Mouse (Mus musculus) heart, embryonic 14.5 days (tissue): ENCODE results near the gene Catsper2. TPM values are rescaled to one million over a fixed set of nuclear protein-coding genes. Genes with fewer than 3 reads are reported as not detected.
A peak's percentile ranks its signal among the peaks of the same experiment; 100 is the strongest.
"Not testable (repeated sequence)": the region's sequence is repeated elsewhere in the genome, so short reads cannot be mapped to it uniquely, and the experiment has no call there.

ENCODE experiments used
- ATAC-seq: fragments of 200-750 bp; cut with Nextera tagmentation; 2 replicates; pipeline ENCODE4 v1.8.0; 2017; ENCODE audit warnings: low read depth, moderate TSS enrichment; ENCODE audit not compliant: insufficient number of reproducible peaks, insufficient read depth, low FRiP score
- H3K27ac ChIP-seq, 2 experiments: fragments of 200-500 bp in 1 of 2; fragments of 300-500 bp in 1 of 2; sonication (generic) in 1 of 2; replicated peaks in 1 of 2; 2 replicates each; pipeline ENCODE4 v1.5.1; 2012 to 2014; ENCODE audit warnings: low read depth in 2 of 2, low read length in 2 of 2, control low read depth in 1 of 2, mild to moderate bottlenecking in 1 of 2, mixed read lengths in 1 of 2; ENCODE audit not compliant: control insufficient read depth in 1 of 2, insufficient read depth in 1 of 2
- H3K27me3 ChIP-seq: fragments of 300-500 bp; sonication (generic); 2 replicates; pipeline ENCODE4 v1.6.1; 2014; ENCODE audit warnings: mild to moderate bottlenecking, low read length, control low read depth; ENCODE audit not compliant: control insufficient read depth, insufficient read depth
- H3K36me3 ChIP-seq: fragments of 300-500 bp; sonication (generic); 2 replicates; pipeline ENCODE4 v1.6.1; 2014; ENCODE audit warnings: mild to moderate bottlenecking, control low read depth, low read length, mixed read lengths; ENCODE audit not compliant: control insufficient read depth, insufficient read depth
- H3K4me1 ChIP-seq, 2 experiments: fragments of 200-500 bp in 1 of 2; fragments of 300-500 bp in 1 of 2; sonication (generic) in 1 of 2; 2 replicates each; pipeline ENCODE4 v1.6.1; 2012 to 2014; ENCODE audit warnings: low read length in 2 of 2, control low read depth in 1 of 2, mixed read lengths in 1 of 2; ENCODE audit not compliant: control insufficient read depth in 2 of 2, insufficient read depth in 2 of 2
- H3K4me2 ChIP-seq: fragments of 300-500 bp; sonication (generic); 2 replicates; pipeline ENCODE4 v1.6.1; 2014; ENCODE audit warnings: mild to moderate bottlenecking, low read length
- H3K4me3 ChIP-seq, 2 experiments: fragments of 200-500 bp in 1 of 2; fragments of 300-500 bp in 1 of 2; sonication (generic) in 1 of 2; 2 replicates each; pipeline ENCODE4 v1.5.1; 2012 to 2014; ENCODE audit warnings: low read length in 2 of 2, mild to moderate bottlenecking in 2 of 2, control low read depth in 1 of 2, low read depth in 1 of 2, moderate library complexity in 1 of 2; ENCODE audit not compliant: control insufficient read depth in 1 of 2, insufficient read depth in 1 of 2
- H3K9ac ChIP-seq: fragments of 300-500 bp; sonication (generic); 2 replicates; pipeline ENCODE4 v1.6.1; 2014; ENCODE audit warnings: mild to moderate bottlenecking, low read length
- H3K9me3 ChIP-seq: fragments of 300-500 bp; sonication (generic); 2 replicates; pipeline ENCODE4 v1.6.1; 2016; ENCODE audit warnings: low read length, control low read depth; ENCODE audit not compliant: control insufficient read depth
- WGBS: fragments of 180-500 bp; shearing (Covaris S2); extraction: QIAGEN DNeasy Blood & Tissue Kit; methylation state at CpG from one replicate; pipeline ENCODE4 v1.1.7; 2014; 5-methylcytosine and 5-hydroxymethylcytosine counted together
- polyA plus RNA-seq: library from polyadenylated mRNA; unstranded; fragments of >200 nt; fragmentation: Nextera tagmentation; extraction: Ambion mirVana; gene quantifications from 2 replicates; pipeline ENCODE4 v1.2.1, GENCODE M21; 2014

The Catsper2 gene
- polyA plus RNA-seq, 1 experiment from 2014 or later = 3.1 TPM

DNA sequence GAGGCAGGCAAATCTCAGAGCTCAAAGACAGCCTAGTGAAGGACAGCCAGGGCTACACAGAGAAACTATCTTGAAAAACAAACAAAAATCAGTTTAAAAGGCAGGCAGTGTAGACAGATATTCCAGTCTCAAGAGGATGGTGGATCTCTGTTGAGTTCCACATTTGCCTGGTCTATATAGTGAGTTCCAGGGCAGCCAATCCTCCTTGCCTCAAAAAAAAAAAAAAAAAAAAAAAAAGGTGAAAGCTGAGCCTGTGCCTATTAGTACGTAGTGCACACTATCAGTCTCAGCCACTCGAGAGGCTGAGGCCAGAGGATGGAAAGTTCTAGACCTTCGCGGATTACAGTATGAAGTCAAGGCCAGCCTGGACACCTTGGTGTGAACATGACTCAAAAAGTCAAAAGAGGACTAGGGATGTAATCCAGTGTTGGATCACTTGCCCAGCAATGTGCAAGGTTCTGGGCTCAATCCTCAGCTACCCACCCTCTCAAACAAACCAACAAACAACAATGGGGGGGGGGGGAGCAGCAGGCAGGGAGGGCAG lies 677 bp downstream of the Catsper2 start:
- Histone ChIP-seq H3K9ac (peak overlapping the region; percentile 100), H3K4me1 (peaks cover 4 to 23% of the 10 kb centered on the region in 2 experiments), H3K4me2 (peak overlapping the region; percentile 74), H3K27ac (peak overlapping the region; percentile 92 to 99), H3K9me3 (0 out of 2 replicates have a peak, but pooled peaks cover 3% of the 10 kb centered on the region), H3K36me3 (peaks cover 25% of the 10 kb centered on the region), H3K27me3 (no peaks in the 10 kb centered on the region), H3K4me3 (peak overlapping the region; percentile 53 to 100)
- no peak for ATAC-seq
- 5% methylated on average over 4 of the region's 4 CpGs for WGBS

DNA sequence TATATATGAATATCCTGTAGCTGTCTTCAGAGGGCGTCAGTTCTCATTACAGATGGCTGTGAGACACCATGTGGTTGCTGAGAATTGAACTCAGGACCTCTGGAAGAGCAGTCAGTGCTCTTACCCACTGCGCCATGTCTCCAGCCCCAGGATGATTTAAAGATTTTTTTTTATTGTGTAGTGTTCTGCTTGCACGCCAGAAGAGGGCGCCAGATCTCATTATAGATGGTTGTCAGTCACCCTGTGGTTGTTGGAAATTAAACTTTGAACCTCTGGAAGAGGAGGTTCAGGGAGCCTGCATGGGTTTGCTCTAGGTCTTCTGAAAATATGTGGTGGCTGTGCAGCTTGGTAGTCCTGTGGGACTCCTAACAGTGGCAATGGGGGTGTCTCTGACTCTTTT lies 5.4 kb downstream of the Catsper2 start:
- WGBS = 38% methylated on average over 4 of the region's 4 CpGs
- ATAC-seq = no peak
- Histone ChIP-seq H3K4me1 (peaks cover 0 to 2% of the 10 kb centered on the region in 2 experiments; a peak in 1 of 4 replicates), H3K36me3 (no peaks in the 10 kb centered on the region), H3K27ac (no peak overlapping the region), H3K4me3 (no peak overlapping the region), H3K9me3 (0 out of 2 replicates have a peak, but pooled peaks cover 3% of the 10 kb centered on the region), H3K27me3 (no peaks in the 10 kb centered on the region), H3K4me2 (no peak overlapping the region), H3K9ac (no peak overlapping the region)

DNA sequence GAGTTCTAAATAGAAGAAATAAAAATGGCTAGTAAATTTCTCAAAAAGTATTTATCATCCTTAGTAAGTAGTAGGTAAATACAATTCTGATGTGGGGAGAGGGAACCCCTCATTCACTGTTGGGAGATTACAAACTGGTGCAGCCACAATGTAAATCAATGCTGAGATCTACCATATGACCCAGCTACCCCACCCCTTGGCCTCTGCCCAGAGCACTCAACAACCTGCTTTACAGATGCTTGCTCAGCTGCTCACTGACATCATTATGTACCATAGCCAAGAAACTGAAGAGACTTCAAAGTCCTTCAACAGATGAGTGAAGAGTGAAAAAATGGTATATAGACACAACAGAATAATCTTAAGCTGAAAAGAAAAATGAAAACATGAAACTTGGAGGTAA lies 10.3 kb downstream of the Catsper2 start:
- Histone ChIP-seq H3K4me2 (no peak overlapping the region), H3K4me3 (no peak overlapping the region), H3K27me3 (no peaks in the 10 kb centered on the region), H3K4me1 (no peaks in the 10 kb centered on the region), H3K9me3 (0 out of 2 replicates have a peak, but pooled peaks cover under 1% of the 10 kb centered on the region), H3K9ac (no peak overlapping the region), H3K27ac (no peak overlapping the region), H3K36me3 (no peaks in the 10 kb centered on the region)
- no peak for ATAC-seq

DNA sequence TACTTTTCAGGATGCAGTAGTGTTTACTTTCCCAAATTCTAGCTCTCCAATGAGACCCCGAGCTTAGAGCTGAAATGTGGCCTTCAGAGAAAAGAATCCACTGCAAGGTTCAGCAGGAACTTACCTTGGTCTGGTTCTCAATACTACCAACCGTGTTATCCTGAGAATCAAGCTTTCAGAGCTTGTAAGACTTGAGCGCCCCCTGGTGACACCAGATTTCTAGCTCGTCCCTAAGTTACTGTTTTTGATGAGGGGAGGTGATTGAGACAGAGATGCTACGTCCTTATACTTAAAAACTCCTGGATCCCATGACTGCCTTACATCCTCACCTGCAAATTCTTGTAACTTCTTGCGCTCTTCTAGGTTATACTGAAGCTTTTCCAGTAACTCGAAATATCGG lies 17.0 kb downstream of the Catsper2 start:
- ATAC-seq = no peak
- WGBS = 16% methylated on average over 8 of the region's 8 CpGs
- Histone ChIP-seq H3K4me3 (no peak overlapping the region), H3K36me3 (no peaks in the 10 kb centered on the region), H3K4me2 (no peak overlapping the region), H3K27ac (no peak overlapping the region), H3K4me1 (no peaks in the 10 kb centered on the region), H3K27me3 (no peaks in the 10 kb centered on the region), H3K9ac (no peak overlapping the region), H3K9me3 (no peaks in the 10 kb centered on the region)

DNA sequence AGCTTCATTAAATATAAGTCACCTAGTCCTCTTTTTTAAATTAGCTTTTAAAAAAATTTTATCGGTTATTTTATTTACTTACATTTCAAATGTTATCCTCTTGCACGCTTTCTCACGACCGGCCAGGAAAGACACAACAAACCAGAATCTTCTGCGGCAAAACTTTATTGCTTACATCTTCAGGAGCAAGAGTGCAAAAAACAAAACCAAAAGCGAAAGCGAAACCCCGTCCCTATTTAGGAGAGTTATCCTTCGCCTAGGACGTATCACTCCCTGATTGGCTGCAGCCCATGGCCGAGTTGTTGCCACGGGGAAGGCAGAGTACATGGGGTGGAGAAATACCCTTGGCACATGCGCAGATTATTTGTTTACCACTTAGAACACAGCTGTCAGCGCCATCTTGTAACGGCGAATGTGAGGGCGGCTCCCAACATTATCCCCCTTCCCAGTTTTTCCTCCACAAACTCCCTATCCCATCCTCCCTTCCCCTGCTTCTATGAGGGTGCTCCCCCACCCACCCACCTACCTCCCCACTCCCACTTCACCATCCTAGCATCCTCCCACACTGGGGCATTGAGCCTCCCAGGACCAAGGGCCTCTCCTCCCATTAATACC lies 26.5 kb downstream of the Catsper2 start, which contains the start of gene Strc:
TSS of gene Strc (minus strand) at position 208 of the 615 bp plus-strand sequence.
- H3K4me3 ChIP-seq = not testable (repeated sequence)

DNA sequence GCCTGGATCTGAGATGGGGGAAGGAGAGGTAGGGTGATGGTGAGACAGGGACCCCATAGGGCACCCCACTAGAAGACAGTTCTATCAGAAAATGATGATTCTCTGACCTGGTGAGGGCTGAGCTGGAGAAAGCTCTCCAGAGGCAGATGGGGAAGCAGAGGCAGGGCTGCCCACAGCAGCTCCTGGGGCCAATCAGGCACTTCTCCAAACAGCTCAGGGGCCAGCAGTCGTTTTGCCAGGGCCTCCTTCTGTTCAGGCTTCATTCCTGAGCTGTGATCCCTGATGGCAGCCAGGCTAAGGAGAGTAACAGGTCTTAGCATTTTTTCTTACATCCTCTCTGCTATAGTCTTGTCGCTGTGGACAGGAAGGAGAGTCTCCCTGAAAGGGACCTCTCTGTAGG lies 38.8 kb downstream of the Catsper2 start:
- Histone ChIP-seq H3K36me3 (no peaks in the 10 kb centered on the region), H3K9me3 (no peaks in the 10 kb centered on the region), H3K27me3 (no peaks in the 10 kb centered on the region), H3K4me1 (no peaks in the 10 kb centered on the region; a peak in 1 of 4 replicates), H3K4me3 (no peak overlapping the region), H3K9ac (no peak overlapping the region), H3K27ac (no peak overlapping the region), H3K4me2 (no peak overlapping the region)
- 58% methylated on average over 2 of the region's 2 CpGs for WGBS
- ATAC-seq = no peak

More for the DNA sequence above, 26.5 kb downstream of the Catsper2 start, which contains the start of gene Strc:
- not testable (repeated sequence) for ATAC-seq, H3K9ac ChIP-seq, H3K27ac ChIP-seq, H3K4me2 ChIP-seq, H3K9me3 ChIP-seq, H3K27me3 ChIP-seq, H3K36me3 ChIP-seq, H3K4me1 ChIP-seq
- WGBS = 94% methylated on average over 15 of the region's 17 CpGs

DNA sequence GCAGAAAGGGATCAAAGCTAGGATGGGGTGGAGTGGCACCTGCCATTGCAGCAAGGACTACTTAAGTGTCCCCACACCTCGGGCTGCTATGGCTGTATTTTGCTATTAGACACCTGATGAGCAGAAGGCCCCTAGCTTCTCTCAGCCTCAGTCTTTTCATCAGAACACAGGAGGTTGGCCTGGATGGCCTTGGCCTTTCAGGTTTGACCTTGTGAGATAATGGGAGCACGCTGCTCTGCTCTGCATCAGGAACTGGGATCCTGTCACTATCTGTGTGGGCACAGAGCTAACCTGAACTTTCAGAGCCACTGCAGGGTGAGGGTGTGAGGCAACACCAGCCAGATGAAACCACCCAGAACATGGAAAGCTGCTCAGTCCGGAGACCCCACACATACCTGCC lies 41.3 kb downstream of the Catsper2 start:
- H3K36me3 ChIP-seq = no peaks in the 10 kb centered on the region
- WGBS = 47% methylated on average over 3 of the region's 3 CpGs
- no peak overlapping the region for H3K4me3 ChIP-seq
- H3K4me2 ChIP-seq = no peak overlapping the region
- no peaks in the 10 kb centered on the region for H3K27me3 ChIP-seq
- H3K9me3 ChIP-seq = no peaks in the 10 kb centered on the region
- no peaks in the 10 kb centered on the region; a peak in 1 of 4 replicates for H3K4me1 ChIP-seq
- ATAC-seq = no peak
- H3K27ac ChIP-seq = no peak overlapping the region
- H3K9ac ChIP-seq = no peak overlapping the region
